Mouse (Mus musculus) urinary bladder, postnatal 4 days (tissue): Measurements from ENCODE around the gene Ccser1.
"Not testable (repeated sequence)": the region's sequence is repeated elsewhere in the genome, so short reads cannot be mapped to it uniquely, and the experiment has no call there.

Experiments used
- DNase-seq, 2 experiments: peaks; one replicate each; pipeline ENCODE4 v3.0.0; 2021 to 2022; ENCODE audit warnings: low spot score in 2 of 2

Gene Ccser1

DNA sequence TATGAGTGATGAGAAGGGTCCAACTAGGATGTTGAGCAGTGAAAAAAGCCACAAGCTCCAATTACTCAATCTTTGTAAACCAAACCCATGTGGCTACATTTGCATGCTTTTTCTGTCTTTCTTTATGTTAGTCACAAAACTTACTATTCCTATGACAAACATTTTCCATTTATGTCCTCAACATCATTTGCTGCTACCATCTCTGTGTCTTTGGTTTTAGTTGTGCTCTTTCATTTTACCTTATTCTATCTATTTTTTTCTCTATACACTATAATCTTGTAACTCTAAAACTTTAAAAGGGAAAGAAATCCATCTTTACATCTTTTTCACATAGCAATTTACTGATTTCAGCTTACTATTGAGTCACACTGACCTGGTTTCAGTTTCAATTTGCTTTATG, 834.2 kb downstream of the Ccser1 start:
- no peak for DNase-seq

DNA sequence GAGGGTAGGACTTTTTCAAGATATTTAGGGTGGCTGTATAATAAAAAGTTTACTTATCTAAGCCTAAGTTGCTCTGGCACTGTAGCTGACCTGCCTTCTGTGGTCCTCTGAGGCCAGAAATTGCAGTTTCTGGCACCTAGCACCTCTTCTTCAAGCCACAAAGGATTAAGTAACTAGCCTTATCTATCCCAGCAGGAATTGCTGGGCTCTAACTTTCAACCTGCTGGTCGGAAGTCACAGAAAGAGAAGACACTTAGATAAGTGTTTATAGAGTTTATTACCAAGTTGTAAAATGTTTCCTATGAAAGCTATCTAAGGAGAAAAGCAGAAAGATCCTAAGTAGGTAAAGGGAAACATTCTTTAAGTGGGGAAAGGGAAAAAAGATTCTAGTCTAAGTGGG, 864.3 kb downstream of the Ccser1 start:
- no peak for DNase-seq

DNA sequence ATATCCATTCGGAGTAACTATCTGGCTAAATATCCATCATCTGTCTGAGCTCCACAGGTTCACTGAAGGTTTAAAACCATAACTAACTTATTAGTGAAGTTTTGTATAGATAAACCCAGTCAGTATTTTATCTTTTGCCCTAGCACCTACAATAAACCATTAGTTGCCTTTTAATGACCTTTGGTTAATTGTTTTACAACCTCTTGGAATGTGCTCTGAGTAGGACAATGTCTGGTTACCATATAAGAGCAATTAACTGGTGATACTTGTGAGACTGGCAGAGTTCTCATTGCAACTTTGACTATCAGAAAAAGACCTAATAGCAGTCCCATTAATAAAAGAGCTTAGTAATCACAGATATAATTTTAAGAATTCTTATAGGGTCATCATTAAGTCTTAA, 864.9 kb downstream of the Ccser1 start:
- not testable (repeated sequence) for DNase-seq

DNA sequence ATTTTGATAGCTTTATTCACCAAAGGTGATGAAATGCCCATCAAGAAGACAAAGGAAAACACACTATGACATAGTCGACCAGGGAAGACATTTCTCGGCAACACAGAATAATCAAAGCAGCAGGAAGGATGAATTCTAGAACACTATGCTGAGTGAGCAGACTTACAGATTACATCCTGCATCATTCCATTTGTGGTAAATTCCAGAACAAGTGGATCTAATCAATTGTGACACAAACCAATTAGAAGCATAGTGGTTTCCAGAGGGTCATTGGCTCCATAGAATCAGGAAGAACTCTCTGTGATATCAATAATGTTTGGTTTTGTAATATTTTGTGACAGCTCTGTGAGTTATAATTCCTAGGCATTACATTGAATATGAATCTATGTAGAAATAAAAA, 875.2 kb downstream of the Ccser1 start:
- no peak for DNase-seq

DNA sequence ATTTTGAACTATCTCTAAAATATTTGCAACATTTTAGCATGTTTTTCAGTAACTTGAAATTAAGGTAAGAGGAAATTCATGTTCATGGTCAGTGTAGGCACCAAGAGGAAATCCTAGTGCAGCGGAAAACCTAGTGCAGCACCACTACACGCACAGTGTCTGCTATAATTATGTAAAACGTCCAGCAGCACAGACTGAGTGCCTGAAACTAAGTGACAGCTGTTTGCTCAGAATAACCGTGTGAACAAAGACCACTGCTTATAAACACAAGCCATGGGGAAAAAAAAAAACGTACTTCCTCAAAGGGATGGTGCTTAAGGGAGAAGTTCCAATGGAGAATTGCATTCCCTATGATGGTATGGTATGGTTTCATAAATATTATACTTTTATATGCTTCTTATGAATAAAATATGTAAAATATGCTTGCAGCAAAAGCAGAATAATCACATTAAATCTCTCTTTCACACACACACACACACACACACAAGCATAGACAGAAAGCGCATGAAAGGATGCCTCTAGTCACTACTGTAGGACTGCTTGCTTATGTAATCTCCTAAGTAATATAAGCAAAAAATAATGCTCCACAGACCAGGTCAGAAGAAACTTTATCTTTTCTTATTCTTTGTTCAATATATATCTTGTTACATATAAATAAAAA, 886.4 kb downstream of the Ccser1 start:
- DNase-seq: no peak

DNA sequence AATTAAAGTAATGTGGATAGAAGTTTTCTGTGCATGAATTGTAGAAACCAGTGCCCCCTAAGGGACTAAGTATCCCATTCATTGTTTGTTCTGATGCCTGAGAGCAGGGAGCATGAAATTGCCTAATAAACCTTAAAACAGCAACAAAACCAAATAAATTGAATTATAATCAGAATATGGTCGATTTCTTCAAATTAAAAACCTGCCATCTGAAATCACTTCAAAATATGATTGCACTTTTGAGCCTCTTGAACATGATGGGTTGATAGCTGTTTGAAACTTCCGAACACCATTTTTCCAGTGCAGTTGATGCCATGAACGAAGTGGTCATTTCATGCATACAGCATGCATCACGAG, 886.9 kb downstream of the Ccser1 start:
- no peak for DNase-seq

DNA sequence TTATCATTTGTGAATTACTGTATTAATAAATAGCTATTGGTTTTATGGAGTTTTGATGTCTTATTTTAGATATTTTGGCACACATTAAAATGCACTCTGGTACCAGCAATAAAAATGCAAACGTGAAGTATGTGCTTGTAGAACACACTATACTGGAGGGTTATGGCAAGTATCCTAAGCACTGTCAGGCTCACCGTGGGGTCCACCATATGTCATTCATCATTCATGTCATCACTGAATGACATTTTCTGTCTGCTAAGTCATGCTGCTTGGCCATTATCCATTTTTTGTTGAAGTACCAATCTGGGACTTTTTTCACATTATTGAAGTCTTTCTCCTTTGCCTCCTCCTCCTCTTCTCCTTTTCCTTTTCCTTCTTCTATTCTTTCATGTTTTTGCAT, 925.3 kb downstream of the Ccser1 start:
- DNase-seq: no peak

DNA sequence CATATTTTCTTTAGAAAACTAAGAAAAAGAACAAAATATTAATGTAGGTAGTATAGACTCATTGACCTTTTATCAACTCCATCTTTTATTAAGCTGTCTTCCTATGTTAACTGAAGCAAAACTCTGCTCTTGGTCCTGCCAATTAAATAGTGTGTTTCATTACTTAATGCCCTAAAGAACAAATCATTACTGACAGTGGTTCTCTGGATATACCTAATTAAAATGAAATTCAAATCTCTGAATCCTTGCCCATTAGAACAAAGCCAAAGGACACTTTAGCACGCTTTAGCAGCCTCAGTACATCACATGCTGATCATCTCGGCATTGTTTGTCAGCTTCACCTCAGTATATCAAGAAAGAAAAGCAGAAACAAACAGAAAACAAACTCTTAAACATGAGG, 952.4 kb downstream of the Ccser1 start:
- no peak for DNase-seq

DNA sequence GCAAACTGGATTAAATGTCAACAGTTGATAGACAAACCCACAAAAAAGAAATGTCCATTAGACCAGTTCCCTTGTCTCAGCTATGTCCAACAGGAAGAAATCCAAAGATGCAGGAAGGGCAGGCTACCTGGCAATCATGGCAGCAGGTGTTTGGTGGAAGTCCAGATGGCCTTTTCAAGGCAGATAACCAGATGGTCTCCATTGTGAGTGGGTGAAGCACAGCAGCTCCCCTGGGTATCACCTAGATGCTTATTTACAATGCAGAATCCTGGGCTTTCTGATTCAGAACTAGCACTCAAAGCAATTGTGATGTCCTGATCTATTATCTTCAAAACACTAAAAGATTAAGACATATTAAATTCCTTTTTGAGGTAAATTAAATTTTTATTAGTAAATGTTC, 980.2 kb downstream of the Ccser1 start:
- no peak for DNase-seq

DNA sequence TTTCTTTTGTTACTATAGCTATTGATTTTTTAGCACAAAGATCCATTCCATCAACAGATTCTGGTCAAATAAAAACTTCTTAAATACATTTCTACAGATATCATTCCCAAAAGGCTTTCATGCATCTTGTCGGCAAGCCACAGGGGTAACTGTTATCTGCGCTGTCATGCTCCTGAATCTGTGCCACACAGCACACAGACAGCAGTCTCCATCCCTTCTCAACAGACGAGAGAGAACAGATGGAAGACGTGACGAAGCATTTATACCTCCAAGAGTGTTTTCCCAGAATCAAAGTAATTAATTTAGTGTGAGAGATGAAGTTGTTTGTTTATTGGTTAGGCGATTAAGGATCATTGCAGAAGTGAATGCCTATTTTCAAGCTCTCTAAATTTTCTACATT, 982.5 kb downstream of the Ccser1 start:
- no peak for DNase-seq

DNA sequence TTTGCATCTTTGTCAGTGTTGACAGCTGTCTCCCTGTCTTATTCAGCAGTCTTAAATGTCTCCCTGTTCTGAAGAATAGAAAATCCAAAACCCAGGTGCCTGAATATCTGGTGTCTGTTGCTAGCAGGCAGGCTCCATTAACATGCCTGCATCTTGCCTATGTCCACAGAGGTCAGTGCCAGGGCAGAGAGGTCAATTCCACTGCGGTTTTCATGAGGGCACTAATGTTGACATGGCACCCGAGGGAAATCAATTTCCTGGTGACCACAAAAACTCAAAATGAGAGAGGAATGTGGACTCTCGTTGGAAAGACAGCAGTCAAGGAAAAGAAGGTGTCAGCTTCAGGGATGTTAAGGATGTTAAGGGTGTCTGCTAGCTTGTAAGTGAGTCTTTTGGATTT, 983.7 kb downstream of the Ccser1 start:
- DNase-seq: no peak

DNA sequence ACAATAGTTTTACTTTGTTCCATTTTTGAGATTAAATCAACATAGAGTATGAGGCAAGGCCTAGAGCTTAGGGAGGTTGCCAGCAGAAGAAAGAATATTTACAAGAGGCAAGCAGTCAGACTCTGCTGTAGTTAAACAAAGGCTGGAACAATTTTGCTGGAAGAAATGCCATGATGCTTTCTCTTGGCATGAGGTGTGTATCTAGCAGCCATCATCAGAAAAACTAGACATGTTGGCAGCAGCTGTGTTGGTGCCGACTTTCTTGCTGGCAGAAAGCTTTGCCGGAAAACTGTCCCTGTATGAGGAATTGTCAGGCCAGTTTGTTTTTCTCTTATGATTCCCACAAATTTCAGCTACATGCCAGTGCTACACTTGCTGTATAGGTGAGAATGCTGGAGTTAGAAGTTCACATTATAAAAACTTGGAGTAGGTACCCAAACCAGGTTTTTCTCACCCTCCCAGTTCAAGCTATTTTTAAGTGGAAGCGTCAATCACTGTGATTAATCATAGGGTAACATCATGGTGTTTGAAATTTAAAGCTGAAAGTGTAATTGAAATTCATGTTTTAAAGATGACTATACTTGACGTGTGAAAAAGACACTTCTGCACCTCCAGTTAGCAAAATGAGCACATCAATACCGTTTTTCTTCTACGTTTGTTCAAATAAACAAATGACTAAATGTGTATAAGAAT, 1016.5 kb downstream of the Ccser1 start:
- DNase-seq: no peak

DNA sequence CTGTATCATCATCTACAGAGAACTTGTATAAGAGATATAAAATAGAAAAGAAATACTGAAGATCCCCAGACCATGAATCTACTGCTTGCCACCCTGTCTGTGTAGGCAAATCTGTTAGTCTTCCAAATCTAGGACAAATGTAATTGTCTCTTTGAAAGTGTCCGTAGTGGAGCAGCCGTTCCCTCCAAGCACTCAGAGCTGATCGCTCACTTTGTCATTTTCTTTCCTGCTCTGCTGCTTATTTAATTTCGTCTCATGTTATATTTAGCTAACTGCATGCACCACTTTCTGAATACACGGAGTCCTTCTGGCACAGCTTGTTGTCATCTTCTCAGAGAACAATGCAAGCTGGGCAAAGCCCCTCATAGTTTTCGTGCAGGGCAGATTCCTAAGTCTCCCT, 1018.6 kb downstream of the Ccser1 start:
- DNase-seq: no peak

DNA sequence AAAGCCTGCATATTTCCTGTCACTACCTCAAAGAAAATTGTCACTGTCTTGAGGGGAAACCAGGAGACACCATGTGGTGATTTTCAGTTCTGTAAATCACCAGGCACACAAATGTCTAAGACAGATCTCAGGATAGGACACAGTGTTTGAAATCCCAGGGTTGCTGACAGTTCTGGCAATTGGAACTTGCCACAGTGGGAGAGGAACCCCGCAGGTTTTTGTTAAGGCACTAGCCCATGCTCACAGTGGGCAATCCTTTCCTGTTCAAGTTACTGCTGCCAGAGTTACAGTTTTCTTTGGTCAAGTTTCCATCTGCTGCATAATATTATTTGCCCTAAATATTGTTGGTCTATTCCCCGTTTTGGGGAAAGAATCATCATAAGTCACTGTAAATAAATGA, 1024.9 kb downstream of the Ccser1 start:
- DNase-seq: no peak

DNA sequence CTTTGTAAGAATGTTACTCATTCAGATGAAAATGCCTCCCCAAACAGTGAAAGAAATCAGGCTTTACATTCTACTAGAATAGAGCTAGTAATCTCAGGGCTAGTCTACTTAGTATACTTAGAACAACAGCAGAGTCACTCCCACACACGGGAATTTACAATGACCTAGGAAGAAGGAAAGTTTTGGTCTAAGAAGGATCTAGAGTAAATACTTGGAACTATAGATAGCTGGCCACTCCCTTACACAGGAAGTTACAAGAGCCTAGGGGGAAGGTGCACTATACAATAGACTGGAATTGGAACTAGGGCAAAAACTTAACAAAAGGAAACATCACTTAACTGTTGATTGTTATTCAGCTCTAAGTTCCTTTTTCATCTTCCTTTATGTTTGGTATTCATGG, 1041.7 kb downstream of the Ccser1 start:
- DNase-seq: no peak

DNA sequence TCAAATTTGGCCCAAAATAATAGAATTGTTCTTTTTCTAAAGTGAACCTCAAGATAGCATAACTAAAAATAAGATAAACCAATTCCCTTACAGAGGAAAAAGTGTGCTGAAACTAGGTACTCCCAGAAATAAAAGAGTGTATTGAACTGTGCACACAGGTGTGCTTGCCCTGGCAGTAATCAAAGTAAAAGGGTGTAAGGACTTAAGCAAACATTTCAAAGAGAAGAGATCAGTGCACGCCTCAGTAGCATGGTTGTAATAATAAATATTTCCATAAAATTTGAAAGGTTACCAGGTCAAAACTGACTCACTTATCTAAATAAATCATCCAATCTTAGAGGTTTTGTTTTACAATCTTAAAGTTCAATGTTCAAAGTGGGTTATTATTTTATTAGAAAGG, 1083.8 kb downstream of the Ccser1 start:
- DNase-seq: no peak

DNA sequence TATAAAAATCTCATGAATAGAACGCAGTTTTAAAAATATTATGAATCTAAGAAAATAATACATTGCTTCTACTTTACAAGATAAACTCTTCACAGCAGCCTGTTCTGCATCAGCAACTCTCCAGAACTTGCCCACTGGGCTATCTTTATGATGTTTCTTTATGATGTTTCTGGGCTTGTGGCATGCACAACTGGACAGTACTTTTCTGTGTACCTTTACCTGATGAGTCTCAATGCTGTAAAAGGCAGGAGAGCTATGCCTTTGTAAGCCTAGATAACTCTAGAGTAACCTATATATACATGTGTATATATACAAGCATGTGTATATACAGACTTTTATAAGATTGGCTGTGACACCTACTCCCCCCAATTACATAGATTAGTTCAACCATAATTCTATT, 1084.4 kb downstream of the Ccser1 start:
- DNase-seq: no peak

DNA sequence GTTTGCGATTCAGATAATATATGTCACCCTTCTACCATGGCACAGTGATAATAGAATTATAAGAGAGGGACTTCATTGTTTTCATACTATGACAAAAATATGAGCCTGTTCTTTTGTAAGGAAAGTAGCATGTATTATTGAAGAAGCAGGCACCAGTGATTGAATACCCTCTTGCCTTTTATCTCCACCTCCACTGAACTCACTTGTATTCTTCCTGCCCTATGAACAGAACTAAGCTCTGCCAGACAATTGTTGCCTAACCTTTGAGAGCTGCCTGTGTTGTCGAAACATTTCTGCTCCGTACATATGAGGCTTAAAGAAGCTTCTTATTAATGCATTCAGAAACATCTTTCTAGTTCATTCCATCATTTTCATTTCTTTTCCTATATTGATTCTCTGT, 1101.1 kb downstream of the Ccser1 start:
- DNase-seq: no peak

DNA sequence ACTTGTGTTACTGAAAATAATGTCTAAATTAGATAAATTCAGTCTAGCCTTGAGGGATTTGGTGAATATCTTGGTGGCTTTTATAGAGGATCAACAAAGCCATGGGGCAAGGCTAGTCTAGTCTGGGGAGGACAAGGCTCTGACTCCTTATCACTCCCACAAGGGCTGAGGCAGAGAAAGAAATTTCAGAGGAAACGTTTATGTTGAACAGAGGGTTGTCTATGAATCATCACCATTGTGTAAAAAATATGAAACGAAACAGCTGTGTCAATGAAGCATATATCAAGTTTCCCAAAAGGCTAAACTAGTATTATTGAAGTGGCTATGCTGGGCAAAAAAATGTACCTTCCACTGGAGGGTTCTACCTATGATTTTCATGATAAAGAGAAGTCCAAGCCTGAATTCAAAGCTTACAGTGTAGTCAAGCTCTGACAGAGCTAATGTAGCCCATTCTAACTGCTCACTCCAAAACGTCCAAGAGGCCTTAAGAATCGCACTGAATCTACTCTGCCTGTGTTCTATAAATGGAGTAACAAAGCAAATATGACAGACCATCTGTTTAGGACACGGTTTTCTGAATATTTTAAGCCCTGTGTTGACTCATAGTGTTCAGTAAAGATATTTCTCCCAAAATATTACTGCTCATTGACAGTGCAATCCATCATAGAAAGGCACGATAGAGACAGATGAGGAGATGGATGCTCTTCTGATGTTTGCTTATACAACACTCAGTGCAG, 1121.6 kb downstream of the Ccser1 start:
- no peak for DNase-seq

DNA sequence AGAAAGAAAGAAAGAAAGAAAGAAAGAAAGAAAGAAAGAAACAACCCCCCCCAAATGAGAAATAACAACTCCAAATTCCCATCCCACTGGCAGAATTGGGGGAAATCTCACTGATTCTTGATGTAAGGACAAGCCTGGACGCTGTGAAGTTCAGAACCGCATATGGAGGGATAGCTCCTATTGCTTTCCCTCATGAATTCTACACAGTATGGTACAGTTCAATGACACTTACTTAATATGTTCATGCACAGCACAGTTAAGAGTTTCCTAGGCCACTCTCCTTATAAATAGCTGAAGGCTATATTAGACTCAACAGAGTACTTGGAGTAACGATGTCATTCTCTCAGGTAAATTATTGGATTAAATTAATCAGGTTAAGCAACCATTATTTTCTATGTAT, 1138.5 kb downstream of the Ccser1 start:
- DNase-seq: no peak

DNA sequence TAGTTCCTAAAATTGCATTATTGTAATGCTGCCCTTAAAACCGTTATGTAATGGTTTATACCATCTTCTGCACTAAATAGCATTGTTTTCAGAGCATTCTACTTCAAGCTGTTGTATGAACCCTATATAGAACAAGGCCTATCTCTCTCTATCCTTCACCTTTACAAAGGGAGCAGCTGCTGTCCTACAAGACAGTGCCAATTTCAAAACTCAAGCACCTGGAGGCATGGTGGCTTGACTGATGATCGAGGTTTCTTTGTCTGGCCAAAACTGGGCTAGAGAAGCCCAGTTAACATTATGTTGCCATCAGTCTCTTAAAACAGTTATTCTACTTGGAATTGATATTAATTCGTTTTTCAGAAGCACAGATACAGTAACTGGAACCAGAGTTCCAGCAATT, 1160.2 kb downstream of the Ccser1 start:
- DNase-seq: no peak

DNA sequence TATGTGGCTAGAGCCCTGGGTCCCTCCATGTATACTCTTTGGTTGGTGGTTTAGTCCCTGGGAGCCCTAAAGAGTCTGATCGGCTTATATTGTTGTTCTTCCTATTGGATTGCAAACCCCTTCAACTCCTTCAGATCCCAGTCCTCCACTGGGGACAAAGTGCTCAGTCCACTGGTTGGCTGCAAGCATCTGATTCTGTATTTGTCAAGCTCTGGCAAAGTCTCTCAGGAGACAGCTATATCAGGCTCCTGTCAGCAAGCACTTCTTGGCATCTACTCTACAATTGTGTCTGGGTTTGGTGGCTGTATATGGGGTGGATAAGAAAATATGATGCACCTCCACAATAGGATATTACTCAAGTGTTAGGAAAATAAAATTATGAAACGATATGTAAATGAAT, 1187.7 kb downstream of the Ccser1 start:
- no peak for DNase-seq
